Mouse (Mus musculus): ENCODE results near the gene Gch1.

- TF ChIP-seq POLR2A (IDR thresholded peaks at IDR 0.05; ENCODE audit: extremely low read depth, insufficient read depth, low read length) = no peak
- no peak for TF ChIP-seq CTCF (IDR thresholded peaks at IDR 0.05; ENCODE audit: low read depth, low read length)
Observed at GRCm38 (mm10) chr14:47160051-47160640, 29.1 kb downstream of the Gch1 start.

Data from liver, adult 2 months (tissue).